ENCODE assay signal across 23 mouse cellular contexts in genomic region chr14:120383186-120383851, GRCm38 (mm10).
DNase-seq lines count a peak whose midpoint lies in the region; ATAC-seq and TF ChIP-seq lines count a peak whose summit lies in the region.
"Had no signal": no experiment of that assay in that cellular context is flagged by ENCODE, and none has a peak within 500 bp of the region (broad histone marks: within the 10 kb centered on the region; RNA-seq: fewer than 3 reads in every experiment).

No protein-coding gene starts in this region.

- no peak for ATAC-seq in embryonic facial prominence, embryonic 11.5 days (replicated peaks; ENCODE audit: insufficient number of reproducible peaks, low FRiP score, low TSS enrichment, low read depth)
- no peak for ATAC-seq in lung, embryonic 16.5 days (ENCODE audit: low read depth)
- peak; percentile 82 for ATAC-seq in limb, embryonic 14.5 days (ENCODE audit: low FRiP score, low read depth)
- ATAC-seq: forebrain, embryonic 14.5 days; intestine, postnatal 0 days; liver, embryonic 12.5 days; midbrain, embryonic 15.5 days had no signal

- 0 out of 2 replicates have a peak overlapping the region, but pooled peaks have one; percentile 23 for H3K27ac ChIP-seq in embryonic facial prominence, embryonic 11.5 days (replicated peaks; ENCODE audit: low read depth, low read length)
- no peak overlapping the region for H3K27ac ChIP-seq in embryonic facial prominence, embryonic 10.5 days (replicated peaks)
- H3K27ac ChIP-seq in kidney, adult 2 months (ENCODE audit: insufficient read depth, low read depth, low read length): peak overlapping the region; percentile 16; the same call in 1 of the 2 replicates
- peak overlapping the region; percentile 43; the same call in 1 of the 2 replicates for H3K27ac ChIP-seq in lung, embryonic 16.5 days (ENCODE audit: low read length)
- H3K27ac ChIP-seq in limb, embryonic 14.5 days (replicated peaks; ENCODE audit: low read depth, low read length): peak overlapping the region; percentile 83
- H3K27ac ChIP-seq: hindbrain, embryonic 12.5 days; liver, embryonic 12.5 days; midbrain, embryonic 15.5 days; neural tube, embryonic 15.5 days; stomach, embryonic 15.5 days had no signal

- TF ChIP-seq CTCF in kidney, adult 2 months (conservative IDR thresholded peaks at IDR 0.05; ENCODE audit: insufficient read depth, insufficient read length, low read depth, low read length): no peak
- TF ChIP-seq CTCF in lung, adult 2 months (IDR thresholded peaks at IDR 0.05; ENCODE audit: insufficient read depth, low read length): no peak

- DNase-seq in embryonic facial prominence, embryonic 11.5 days (ENCODE audit: low spot score): no peak
- no peak for DNase-seq in embryonic facial prominence, embryonic 10.5 days (ENCODE audit: low spot score)
- DNase-seq in kidney, adult 2 months: no peak
- DNase-seq in kidney, adult 8-10 months: no peak
- no peak for DNase-seq in lung, adult 2 months
- DNase-seq in limb, embryonic 14.5 days (ENCODE audit: low spot score): peak; percentile 79
- DNase-seq in gastrocnemius, adult 18-20 months (ENCODE audit: low spot score): no peak
- DNase-seq: adrenal gland, postnatal 14 days; cerebellum, adult 8-10 months; gastrocnemius, postnatal 25 days; heart, postnatal 10 days; kidney, postnatal 10 days; lung, adult 18-20 months; lung, postnatal 36 days; thymus, postnatal 25 days had no signal

- H3K9me3 ChIP-seq in embryonic facial prominence, embryonic 11.5 days (replicated peaks; ENCODE audit: control insufficient read depth, low read length): no peaks in the 10 kb centered on the region
- no peaks in the 10 kb centered on the region for H3K9me3 ChIP-seq in embryonic facial prominence, embryonic 10.5 days
- H3K9me3 ChIP-seq in lung, embryonic 16.5 days (ENCODE audit: control insufficient read depth, low read length): no peaks in the 10 kb centered on the region
- H3K9me3 ChIP-seq in limb, embryonic 14.5 days (ENCODE audit: control insufficient read depth, low read length): no peaks in the 10 kb centered on the region
- H3K9me3 ChIP-seq: hindbrain, embryonic 12.5 days; liver, embryonic 12.5 days; midbrain, embryonic 15.5 days; neural tube, embryonic 15.5 days; stomach, embryonic 15.5 days had no signal

- no peak overlapping the region for H3K9ac ChIP-seq in embryonic facial prominence, embryonic 11.5 days (replicated peaks; ENCODE audit: low read length)
- no peak overlapping the region for H3K9ac ChIP-seq in lung, embryonic 16.5 days (ENCODE audit: low read length)
- H3K9ac ChIP-seq in limb, embryonic 14.5 days (ENCODE audit: low read depth, low read length, severe bottlenecking): no peak overlapping the region
- H3K9ac ChIP-seq: hindbrain, embryonic 12.5 days; liver, embryonic 12.5 days; midbrain, embryonic 15.5 days; neural tube, embryonic 15.5 days; stomach, embryonic 15.5 days had no signal

- H3K4me1 ChIP-seq in embryonic facial prominence, embryonic 11.5 days (ENCODE audit: control insufficient read depth, insufficient read depth, low read length): no peaks in the 10 kb centered on the region
- no peaks in the 10 kb centered on the region for H3K4me1 ChIP-seq in embryonic facial prominence, embryonic 10.5 days
- peaks cover 7% of the 10 kb centered on the region for H3K4me1 ChIP-seq in kidney, adult 2 months (ENCODE audit: control insufficient read depth, insufficient read depth, low read length)
- peaks cover 49% of the 10 kb centered on the region for H3K4me1 ChIP-seq in lung, embryonic 16.5 days (replicated peaks; ENCODE audit: control insufficient read depth, insufficient read depth, low read length)
- H3K4me1 ChIP-seq in lung, adult 2 months (ENCODE audit: control insufficient read depth, insufficient read depth, low read length): peaks cover 27% of the 10 kb centered on the region
- H3K4me1 ChIP-seq in limb, embryonic 14.5 days (ENCODE audit: control insufficient read depth, insufficient read depth, low read length): peaks cover 23% of the 10 kb centered on the region
- H3K4me1 ChIP-seq: hindbrain, embryonic 12.5 days; midbrain, embryonic 15.5 days had no signal

- WGBS in embryonic facial prominence, embryonic 11.5 days: 74% methylated on average over 11 of the region's 11 CpGs
- WGBS in embryonic facial prominence, embryonic 10.5 days: 83% methylated on average over 11 of the region's 11 CpGs
- 67% methylated on average over 11 of the region's 11 CpGs for WGBS in kidney, adult 2 months
- WGBS in lung, embryonic 16.5 days: 68% methylated on average over 11 of the region's 11 CpGs
- WGBS in lung, adult 2 months: 76% methylated on average over 11 of the region's 11 CpGs
- WGBS in limb, embryonic 14.5 days: 50% methylated on average over 11 of the region's 11 CpGs

- H3K4me2 ChIP-seq in embryonic facial prominence, embryonic 11.5 days (ENCODE audit: low read depth, low read length): no peak overlapping the region
- H3K4me2 ChIP-seq in lung, embryonic 16.5 days (ENCODE audit: low read depth, low read length): no peak overlapping the region
- no peak overlapping the region for H3K4me2 ChIP-seq in limb, embryonic 14.5 days (replicated peaks; ENCODE audit: low read depth, low read length, severe bottlenecking)
- H3K4me2 ChIP-seq: hindbrain, embryonic 12.5 days; liver, embryonic 12.5 days; midbrain, embryonic 15.5 days; neural tube, embryonic 15.5 days; stomach, embryonic 15.5 days had no signal

- no peak overlapping the region for H3K4me3 ChIP-seq in embryonic facial prominence, embryonic 11.5 days (ENCODE audit: low read depth, low read length)
- H3K4me3 ChIP-seq in embryonic facial prominence, embryonic 10.5 days: no peak overlapping the region
- H3K4me3 ChIP-seq in kidney, adult 2 months (ENCODE audit: insufficient read depth, low read depth, low read length): no peak overlapping the region
- H3K4me3 ChIP-seq in lung, embryonic 16.5 days (ENCODE audit: low read length): no peak overlapping the region
- H3K4me3 ChIP-seq in lung, adult 2 months (replicated peaks; ENCODE audit: extremely low read depth, low read depth, low read length): no peak overlapping the region
- H3K4me3 ChIP-seq in limb, embryonic 14.5 days (replicated peaks; ENCODE audit: low read length): no peak overlapping the region
- H3K4me3 ChIP-seq: hindbrain, embryonic 12.5 days; liver, embryonic 12.5 days; midbrain, embryonic 15.5 days; neural tube, embryonic 15.5 days; stomach, embryonic 15.5 days had no signal

- no peak for TF ChIP-seq POLR2A in kidney, adult 2 months (IDR thresholded peaks at IDR 0.05; ENCODE audit: low read depth, low read length)
- no peak for TF ChIP-seq POLR2A in lung, adult 2 months (IDR thresholded peaks at IDR 0.05; ENCODE audit: borderline replicate concordance, extremely low read depth, low read depth, low read length)
- TF ChIP-seq POLR2A in limb, embryonic 14.5 days (IDR thresholded peaks at IDR 0.05; ENCODE audit: borderline replicate concordance, extremely low read depth, insufficient read depth, insufficient read length): no peak

- no peaks in the 10 kb centered on the region for H3K36me3 ChIP-seq in embryonic facial prominence, embryonic 11.5 days (replicated peaks; ENCODE audit: control insufficient read depth, insufficient read depth, low read depth, low read length)
- peaks cover 30% of the 10 kb centered on the region for H3K36me3 ChIP-seq in embryonic facial prominence, embryonic 10.5 days (replicated peaks)
- H3K36me3 ChIP-seq in kidney, adult 2 months (ENCODE audit: control insufficient read depth, insufficient read depth, low read length): no peaks in the 10 kb centered on the region
- H3K36me3 ChIP-seq in lung, embryonic 16.5 days (ENCODE audit: control insufficient read depth, insufficient read depth, low read length): peaks cover 8% of the 10 kb centered on the region
- peaks cover 37% of the 10 kb centered on the region for H3K36me3 ChIP-seq in limb, embryonic 14.5 days (ENCODE audit: control insufficient read depth, insufficient read depth, low read length)
- H3K36me3 ChIP-seq: hindbrain, embryonic 12.5 days; liver, embryonic 12.5 days; midbrain, embryonic 15.5 days; neural tube, embryonic 15.5 days had no signal

- no peaks in the 10 kb centered on the region for H3K27me3 ChIP-seq in embryonic facial prominence, embryonic 11.5 days (ENCODE audit: control insufficient read depth, insufficient read depth, low read length)
- no peaks in the 10 kb centered on the region for H3K27me3 ChIP-seq in embryonic facial prominence, embryonic 10.5 days (replicated peaks; ENCODE audit: low read depth, poor library complexity, severe bottlenecking)
- H3K27me3 ChIP-seq in kidney, adult 2 months (replicated peaks; ENCODE audit: control insufficient read depth, insufficient read depth, low read length): no peaks in the 10 kb centered on the region
- no peaks in the 10 kb centered on the region for H3K27me3 ChIP-seq in lung, embryonic 16.5 days (ENCODE audit: control insufficient read depth, insufficient read depth, low read depth, low read length)
- H3K27me3 ChIP-seq in limb, embryonic 14.5 days (ENCODE audit: control insufficient read depth, insufficient read depth, low read length): no peaks in the 10 kb centered on the region
- H3K27me3 ChIP-seq: hindbrain, embryonic 12.5 days; liver, embryonic 12.5 days; midbrain, embryonic 15.5 days; neural tube, embryonic 15.5 days; stomach, embryonic 15.5 days had no signal
